Mouse (Mus musculus) bone marrow macrophage, adult 2 months (primary cell): Measurements from ENCODE around the gene Crbn.

Experiments
- CTCF ChIP-seq: IDR thresholded peaks from 2 replicates; pipeline ENCODE4 v1.5.1; 2012; ENCODE audit warnings: low read depth, mild to moderate bottlenecking, low read length, moderate library complexity
- POLR2A ChIP-seq: IDR thresholded peaks from 2 replicates; pipeline ENCODE4 v1.6.1; 2012; ENCODE audit warnings: mild to moderate bottlenecking, low read depth, low read length, borderline replicate concordance

DNA sequence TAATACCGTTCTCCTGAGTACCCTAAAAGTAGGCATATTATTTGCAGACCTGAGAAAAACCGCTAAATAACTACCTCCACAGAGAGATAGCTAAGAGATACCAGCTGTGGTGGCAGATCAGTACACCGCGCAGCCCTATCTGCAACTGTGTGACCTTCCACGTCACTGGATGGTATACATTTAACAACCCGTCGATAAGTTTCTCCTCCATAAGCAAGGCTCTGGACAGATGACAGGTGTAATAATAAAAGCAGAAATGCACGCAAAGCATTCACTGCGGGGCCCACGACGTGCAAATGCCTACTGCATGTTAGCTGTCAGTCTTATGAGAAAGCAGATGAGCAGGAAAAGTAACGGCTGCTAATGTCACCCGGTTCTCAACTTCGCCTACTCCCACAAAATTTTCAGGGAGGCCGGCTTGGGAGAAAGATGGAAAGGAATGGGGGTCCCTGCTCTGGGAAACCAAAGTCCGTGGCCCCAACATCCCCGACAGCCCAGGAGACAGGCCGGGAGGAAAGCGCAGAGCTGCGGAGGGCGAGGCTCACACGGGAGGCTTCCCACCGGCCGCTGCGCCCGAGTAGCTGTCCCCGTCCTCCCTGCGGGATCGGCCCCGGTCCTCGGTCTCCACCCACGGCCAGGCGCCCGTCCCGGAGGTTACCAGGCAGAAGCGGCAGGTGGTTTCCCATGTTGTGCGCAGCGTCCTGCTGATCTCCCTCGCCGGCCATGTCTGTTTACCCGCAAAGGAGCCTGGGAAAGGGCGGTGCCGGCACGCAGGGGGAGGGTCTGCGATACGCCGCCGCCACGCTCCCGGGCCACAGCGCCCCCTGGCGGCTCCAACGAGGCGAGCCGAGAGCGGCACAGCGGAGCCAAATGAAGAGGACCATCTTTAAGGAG lies at the start of gene Crbn:
- TF ChIP-seq CTCF (peak; percentile 54), POLR2A (no peak)
